Mouse (Mus musculus): Measurements from ENCODE around the gene Zswim4. TPM values are rescaled to one million over a fixed set of nuclear protein-coding genes. Genes with fewer than 3 reads are reported as not detected.

Zswim4 gene
- polyA plus RNA-seq, 1 experiment from 2014 or later: 18.5 TPM

- H3K9ac ChIP-seq (replicated peaks; ENCODE audit: low read length): peak overlapping the region; percentile 46
- H3K9me3 ChIP-seq (ENCODE audit: low read length): no peaks in the 10 kb centered on the region
- peak overlapping the region; percentile 41 for H3K4me3 ChIP-seq (ENCODE audit: low read length)
- H3K4me2 ChIP-seq (replicated peaks; ENCODE audit: low read depth, low read length): peak overlapping the region; percentile 64
- H3K27ac ChIP-seq (ENCODE audit: low read length): 0 out of 2 replicates have a peak overlapping the region, but pooled peaks have one; percentile 1
- H3K36me3 ChIP-seq (ENCODE audit: insufficient read depth, low read length): no peaks in the 10 kb centered on the region
- H3K4me1 ChIP-seq (ENCODE audit: insufficient read depth, low read length): peaks cover 36% of the 10 kb centered on the region
- no peaks in the 10 kb centered on the region for H3K27me3 ChIP-seq (ENCODE audit: insufficient read depth, low read length)
- ATAC-seq (ENCODE audit: low FRiP score, low TSS enrichment): peak; percentile 21; the same call in 1 of the 2 replicates
- 3% methylated on average over 21 of the region's 21 CpGs for WGBS
Measured at GRCm38 (mm10) chr8:84187065-84187755, 49.6 kb downstream of the Zswim4 start.

- peak overlapping the region; percentile 41 for H3K4me3 ChIP-seq (ENCODE audit: low read length)
- H3K27me3 ChIP-seq (ENCODE audit: insufficient read depth, low read length): no peaks in the 10 kb centered on the region
- no peaks in the 10 kb centered on the region for H3K9me3 ChIP-seq (ENCODE audit: low read length)
- H3K36me3 ChIP-seq (ENCODE audit: insufficient read depth, low read length): 0 out of 2 replicates have a peak, but pooled peaks cover 3% of the 10 kb centered on the region
- peak overlapping the region; percentile 64 for H3K4me2 ChIP-seq (replicated peaks; ENCODE audit: low read depth, low read length)
- H3K27ac ChIP-seq (ENCODE audit: low read length): 0 out of 2 replicates have a peak overlapping the region, but pooled peaks have one; percentile 1
- H3K9ac ChIP-seq (replicated peaks; ENCODE audit: low read length): peak overlapping the region; percentile 46
- WGBS: 0% methylated on average over 12 of the region's 12 CpGs
- peaks cover 35% of the 10 kb centered on the region for H3K4me1 ChIP-seq (ENCODE audit: insufficient read depth, low read length)
- peak; percentile 49 for ATAC-seq (ENCODE audit: low FRiP score, low TSS enrichment)
Measured at GRCm38 (mm10) chr8:84186547-84186946, 50.3 kb downstream of the Zswim4 start.

- Histone ChIP-seq H3K27me3 (ENCODE audit: insufficient read depth, low read length) (no peaks in the 10 kb centered on the region), H3K9me3 (ENCODE audit: low read length) (no peaks in the 10 kb centered on the region), H3K36me3 (ENCODE audit: insufficient read depth, low read length) (0 out of 2 replicates have a peak, but pooled peaks cover 3% of the 10 kb centered on the region), H3K9ac (replicated peaks; ENCODE audit: low read length) (peak within 1 kb of the TSS; percentile 97), H3K27ac (ENCODE audit: low read length) (peak within 1 kb of the TSS; percentile 89), H3K4me3 (ENCODE audit: low read length) (peak within 1 kb of the TSS; percentile 83), H3K4me1 (ENCODE audit: insufficient read depth, low read length) (peaks cover 46% of the 10 kb centered on the region), H3K4me2 (replicated peaks; ENCODE audit: low read depth, low read length) (peak within 1 kb of the TSS; percentile 87)
- ATAC-seq (ENCODE audit: low FRiP score, low TSS enrichment): no peak
- WGBS: 97% methylated on average over 7 of the region's 7 CpGs
Measured at GRCm38 (mm10) chr8:84185117-84185516, 51.7 kb downstream of the Zswim4 start, which contains the start of gene Nanos3. TSS of gene Nanos3 (minus strand) at chr8:84185217.

- Histone ChIP-seq H3K9ac (replicated peaks; ENCODE audit: low read length) (peak overlapping the region; percentile 97), H3K27ac (ENCODE audit: low read length) (peak overlapping the region; percentile 89), H3K4me3 (ENCODE audit: low read length) (peak overlapping the region; percentile 83), H3K4me2 (replicated peaks; ENCODE audit: low read depth, low read length) (peak overlapping the region; percentile 87), H3K4me1 (ENCODE audit: insufficient read depth, low read length) (peaks cover 53% of the 10 kb centered on the region), H3K27me3 (ENCODE audit: insufficient read depth, low read length) (no peaks in the 10 kb centered on the region), H3K9me3 (ENCODE audit: low read length) (no peaks in the 10 kb centered on the region), H3K36me3 (ENCODE audit: insufficient read depth, low read length) (0 out of 2 replicates have a peak, but pooled peaks cover 3% of the 10 kb centered on the region)
- WGBS: 16% methylated on average over 21 of the region's 21 CpGs
- ATAC-seq (ENCODE audit: low FRiP score, low TSS enrichment): no peak
Measured at GRCm38 (mm10) chr8:84184085-84185043, 52.5 kb downstream of the Zswim4 start.

GRCm38 (mm10) chr8:84183261-84184084 is 53.4 kb downstream of the Zswim4 start:
- 0 out of 2 replicates have a peak, but pooled peaks have one; percentile 17 for ATAC-seq (ENCODE audit: low FRiP score, low TSS enrichment)

GRCm38 (mm10) chr8:84182833-84183232 is 54.0 kb downstream of the Zswim4 start:
- H3K4me2 ChIP-seq (replicated peaks; ENCODE audit: low read depth, low read length): peak overlapping the region; percentile 87
- no peaks in the 10 kb centered on the region for H3K27me3 ChIP-seq (ENCODE audit: insufficient read depth, low read length)
- H3K36me3 ChIP-seq (ENCODE audit: insufficient read depth, low read length): 0 out of 2 replicates have a peak, but pooled peaks cover 3% of the 10 kb centered on the region
- peak overlapping the region; percentile 83 for H3K4me3 ChIP-seq (ENCODE audit: low read length)
- H3K9ac ChIP-seq (replicated peaks; ENCODE audit: low read length): peak overlapping the region; percentile 97
- peaks cover 64% of the 10 kb centered on the region for H3K4me1 ChIP-seq (ENCODE audit: insufficient read depth, low read length)
- no peak for ATAC-seq (ENCODE audit: low FRiP score, low TSS enrichment)
- no peaks in the 10 kb centered on the region for H3K9me3 ChIP-seq (ENCODE audit: low read length)
- H3K27ac ChIP-seq (ENCODE audit: low read length): peak overlapping the region; percentile 89
- WGBS: 39% methylated on average over 4 of the region's 4 CpGs

More at GRCm38 (mm10) chr8:84183261-84184084, 53.4 kb downstream of the Zswim4 start:
- H3K4me2 ChIP-seq (replicated peaks; ENCODE audit: low read depth, low read length): peak overlapping the region; percentile 87
- no peaks in the 10 kb centered on the region for H3K27me3 ChIP-seq (ENCODE audit: insufficient read depth, low read length)
- no peaks in the 10 kb centered on the region for H3K9me3 ChIP-seq (ENCODE audit: low read length)
- H3K36me3 ChIP-seq (ENCODE audit: insufficient read depth, low read length): 0 out of 2 replicates have a peak, but pooled peaks cover 3% of the 10 kb centered on the region
- H3K9ac ChIP-seq (replicated peaks; ENCODE audit: low read length): peak overlapping the region; percentile 97
- H3K4me1 ChIP-seq (ENCODE audit: insufficient read depth, low read length): peaks cover 62% of the 10 kb centered on the region
- WGBS: under 1% methylated on average over 67 of the region's 87 CpGs
- peak overlapping the region; percentile 89 for H3K27ac ChIP-seq (ENCODE audit: low read length)
- peak overlapping the region; percentile 83 for H3K4me3 ChIP-seq (ENCODE audit: low read length)

- Histone ChIP-seq H3K9me3 (ENCODE audit: low read length) (no peaks in the 10 kb centered on the region), H3K4me1 (ENCODE audit: insufficient read depth, low read length) (peaks cover 71% of the 10 kb centered on the region), H3K27ac (ENCODE audit: low read length) (peak overlapping the region; percentile 91), H3K27me3 (ENCODE audit: insufficient read depth, low read length) (no peaks in the 10 kb centered on the region), H3K4me2 (replicated peaks; ENCODE audit: low read depth, low read length) (peak overlapping the region; percentile 54), H3K36me3 (ENCODE audit: insufficient read depth, low read length) (0 out of 2 replicates have a peak, but pooled peaks cover 3% of the 10 kb centered on the region), H3K9ac (replicated peaks; ENCODE audit: low read length) (peak overlapping the region; percentile 69), H3K4me3 (ENCODE audit: low read length) (peak overlapping the region; percentile 20)
- WGBS: 2% methylated on average over 16 of the region's 16 CpGs
- peak; percentile 64 for ATAC-seq (ENCODE audit: low FRiP score, low TSS enrichment)
Measured at GRCm38 (mm10) chr8:84180530-84181190, 56.2 kb downstream of the Zswim4 start.

- ATAC-seq (ENCODE audit: low FRiP score, low TSS enrichment): 0 out of 2 replicates have a peak, but pooled peaks have one; percentile 9
- Histone ChIP-seq H3K9ac (replicated peaks; ENCODE audit: low read length) (peak overlapping the region; percentile 69), H3K36me3 (ENCODE audit: insufficient read depth, low read length) (peaks cover 7% of the 10 kb centered on the region; the same call in 1 of the 2 replicates), H3K27ac (ENCODE audit: low read length) (peak overlapping the region; percentile 91), H3K4me1 (ENCODE audit: insufficient read depth, low read length) (peaks cover 71% of the 10 kb centered on the region), H3K4me3 (ENCODE audit: low read length) (peak overlapping the region; percentile 20), H3K27me3 (ENCODE audit: insufficient read depth, low read length) (no peaks in the 10 kb centered on the region), H3K4me2 (replicated peaks; ENCODE audit: low read depth, low read length) (peak overlapping the region; percentile 54), H3K9me3 (ENCODE audit: low read length) (no peaks in the 10 kb centered on the region)
- WGBS: 14% methylated on average over 4 of the region's 4 CpGs
Measured at GRCm38 (mm10) chr8:84179946-84180345, 56.9 kb downstream of the Zswim4 start.

All from kidney, embryonic 16.5 days (tissue).